Mouse (Mus musculus): ENCODE results near the gene Zfyve27.

DNA sequence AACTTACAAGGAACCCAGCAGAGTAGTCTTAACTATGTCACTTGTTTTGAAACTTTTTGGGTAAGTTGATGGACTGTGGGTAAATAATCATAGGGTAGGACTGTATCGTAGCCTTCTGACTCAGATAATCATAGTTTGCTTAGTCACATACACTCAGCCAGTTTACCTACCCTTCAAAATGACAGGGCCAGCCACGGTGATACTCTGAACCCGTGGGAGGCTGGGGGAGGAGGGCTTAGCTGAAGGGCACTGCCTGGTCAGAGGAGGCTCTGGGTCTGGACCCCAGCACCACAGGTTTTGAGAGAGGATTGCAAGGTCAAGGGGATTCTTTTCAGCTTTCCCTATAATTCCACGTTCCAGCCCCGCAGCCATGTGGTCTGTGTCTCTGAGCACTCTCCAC is 45.2 kb upstream of the Zfyve27 start:
- TF ChIP-seq GATA1 (IDR thresholded peaks at IDR 0.05; ENCODE audit: low read length) (no peak), TAL1 (IDR thresholded peaks at IDR 0.05; ENCODE audit: low read length) (no peak)

Measured in erythroblast, embryonic 14.5 days (primary cell).